Mouse (Mus musculus): ENCODE data around the gene Baat.

GRCm38 (mm10) chr4:49451848-49452551 is 54.4 kb downstream of the Baat start:
- TF ChIP-seq CTCF (IDR thresholded peaks at IDR 0.05; ENCODE audit: control insufficient read depth, insufficient read depth, insufficient read length) = no peak
- no peak for TF ChIP-seq FOSL1 (IDR thresholded peaks at IDR 0.05; ENCODE audit: insufficient read depth, low read length, poor library complexity, severe bottlenecking)

Measured in C2C12 (cell line).